Mouse (Mus musculus) olfactory bulb, adult 2 months (tissue): ENCODE results near the gene Pik3c2g.

Experiments
- CTCF ChIP-seq: fragments of 200-500 bp; IDR thresholded peaks from 2 replicates; pipeline ENCODE4 v1.5.1; 2012; ENCODE audit warnings: low read depth, mild to moderate bottlenecking, low read length, moderate library complexity; ENCODE audit not compliant: insufficient read depth
- POLR2A ChIP-seq: fragments of 200-500 bp; IDR thresholded peaks from 2 replicates; pipeline ENCODE4 v1.6.1; 2012; ENCODE audit warnings: mild to moderate bottlenecking, low read depth, low read length, moderate library complexity; ENCODE audit not compliant: insufficient read depth

DNA sequence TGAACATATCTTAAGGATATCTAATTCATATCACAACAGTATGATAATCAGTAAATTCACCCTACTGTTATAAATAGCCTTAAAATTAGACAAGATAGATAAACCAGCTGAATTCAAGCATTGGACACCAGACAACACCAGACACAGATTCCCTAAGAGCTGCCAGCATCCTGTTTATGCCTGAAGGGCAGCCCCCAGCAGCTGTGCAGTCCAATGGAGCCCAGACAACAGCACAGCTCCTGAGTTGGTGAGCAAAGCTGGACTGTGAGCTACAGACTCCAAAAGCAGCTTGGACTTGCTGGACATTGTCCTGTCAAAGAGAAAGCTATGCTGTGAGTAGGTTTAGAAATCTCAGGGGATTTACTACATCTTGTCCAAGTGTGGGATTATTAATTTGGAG, 37.7 kb downstream of the Pik3c2g start:
- TF ChIP-seq CTCF (no peak), POLR2A (no peak)
